Mouse (Mus musculus): ENCODE measurements around the gene Hnrnpl.

The Hnrnpl gene

DNA sequence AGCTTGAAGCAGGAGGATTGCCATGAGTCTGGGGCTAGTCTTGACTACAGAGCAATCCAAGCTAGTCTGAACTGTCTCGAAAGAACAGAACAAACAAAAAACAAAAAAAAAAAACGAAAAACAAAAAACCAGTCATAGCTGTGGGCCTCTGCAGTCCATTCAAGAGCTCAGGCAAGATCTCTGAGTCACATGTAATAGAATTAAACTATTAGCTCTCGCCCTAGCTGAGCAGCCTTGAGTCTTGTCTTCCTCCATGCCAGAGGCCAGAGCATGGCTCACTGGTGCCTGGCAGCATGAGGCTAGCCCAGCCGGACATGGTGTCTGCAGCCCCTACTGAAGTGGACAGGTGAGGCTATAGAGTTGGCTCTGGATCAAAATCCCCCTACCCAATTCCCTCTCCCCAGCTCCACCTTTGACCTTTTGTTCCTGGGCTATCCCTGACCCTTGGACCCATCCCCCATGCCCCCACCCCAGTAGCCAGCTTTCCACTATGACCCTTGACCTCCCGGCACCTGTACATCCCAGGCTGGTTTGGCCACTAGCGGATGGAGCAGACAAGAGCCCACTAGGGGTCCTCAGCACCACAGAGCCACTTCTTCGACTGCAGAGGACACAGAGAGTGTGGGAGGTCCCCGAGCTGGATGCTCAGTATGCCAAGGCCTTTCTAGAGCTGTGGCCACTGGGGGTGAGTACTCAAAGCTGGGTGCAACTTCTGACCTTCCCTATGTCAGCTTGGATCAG lies 18.1 kb upstream of the Hnrnpl start:
- DNase-seq (ENCODE audit: low spot score in 2 of 2): no peak

GRCm38 (mm10) chr7:28791706-28792105 lies 16.6 kb upstream of the Hnrnpl start:
- DNase-seq (ENCODE audit: low spot score in 2 of 2): no peak

DNA sequence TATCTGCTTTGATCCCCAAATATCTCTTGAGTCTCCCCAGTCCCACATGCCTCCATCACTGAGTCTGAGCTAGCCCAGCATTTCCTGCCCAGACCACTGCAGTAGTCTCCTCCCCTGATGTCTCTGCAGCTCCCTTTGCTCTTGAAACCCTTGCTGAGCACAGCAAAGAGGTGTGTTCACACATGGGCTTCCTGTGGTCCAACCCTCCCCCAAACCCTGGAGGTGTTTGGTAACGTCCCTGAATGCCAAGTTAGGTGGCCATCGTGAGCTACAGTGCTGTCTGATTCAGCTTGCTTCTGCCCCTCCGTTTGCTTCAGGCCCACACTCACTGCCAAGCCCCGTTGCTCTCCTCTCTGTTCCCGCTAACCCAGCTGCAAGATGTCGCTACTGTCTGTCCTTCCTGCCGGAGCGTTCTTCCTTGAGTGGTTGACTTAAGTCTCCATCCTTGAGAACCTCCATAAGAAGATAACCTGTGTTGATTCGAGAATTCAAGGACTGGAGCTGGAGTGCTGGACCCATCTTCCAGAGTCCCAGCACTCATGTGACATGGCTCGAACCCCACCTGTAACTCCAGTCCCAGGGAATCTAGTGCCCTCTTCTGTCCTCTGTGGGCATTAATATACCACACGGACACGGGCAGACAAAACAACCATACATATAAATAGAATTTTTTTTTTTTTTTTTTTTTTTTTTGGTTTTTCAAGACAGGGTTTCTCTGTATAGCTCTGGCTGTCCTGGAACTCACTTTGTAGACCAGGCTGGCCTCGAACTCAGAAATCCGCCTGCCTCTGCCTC lies 15.8 kb upstream of the Hnrnpl start:
- DNase-seq (ENCODE audit: low spot score in 2 of 2): no peak

- DNase-seq (ENCODE audit: low spot score in 2 of 2): no peak
Measured at GRCm38 (mm10) chr7:28793834-28794233, 14.5 kb upstream of the Hnrnpl start.

- no peak for DNase-seq (ENCODE audit: low spot score in 2 of 2)
Measured at GRCm38 (mm10) chr7:28794496-28794895, 13.8 kb upstream of the Hnrnpl start.

DNA sequence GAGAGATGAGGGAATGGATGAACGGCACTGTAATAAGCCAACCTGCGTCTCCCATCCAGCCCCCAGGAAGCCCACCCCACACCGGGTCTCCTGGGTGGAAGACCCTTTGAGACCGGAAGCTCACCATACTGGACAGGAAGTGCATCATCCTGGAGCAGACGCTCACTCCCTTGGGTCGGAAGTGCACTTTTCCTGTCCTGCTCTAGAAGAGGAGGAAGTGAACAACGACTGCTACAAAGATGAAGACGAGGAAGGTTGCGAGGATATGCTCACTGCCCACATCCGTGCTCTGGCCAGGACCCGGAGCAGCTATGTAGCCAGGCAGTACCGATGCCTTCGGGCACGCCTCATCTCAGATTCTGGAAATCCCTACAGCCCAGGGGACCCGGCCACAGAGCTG lies 12.5 kb upstream of the Hnrnpl start:
- no peak for DNase-seq (ENCODE audit: low spot score in 2 of 2)

DNA sequence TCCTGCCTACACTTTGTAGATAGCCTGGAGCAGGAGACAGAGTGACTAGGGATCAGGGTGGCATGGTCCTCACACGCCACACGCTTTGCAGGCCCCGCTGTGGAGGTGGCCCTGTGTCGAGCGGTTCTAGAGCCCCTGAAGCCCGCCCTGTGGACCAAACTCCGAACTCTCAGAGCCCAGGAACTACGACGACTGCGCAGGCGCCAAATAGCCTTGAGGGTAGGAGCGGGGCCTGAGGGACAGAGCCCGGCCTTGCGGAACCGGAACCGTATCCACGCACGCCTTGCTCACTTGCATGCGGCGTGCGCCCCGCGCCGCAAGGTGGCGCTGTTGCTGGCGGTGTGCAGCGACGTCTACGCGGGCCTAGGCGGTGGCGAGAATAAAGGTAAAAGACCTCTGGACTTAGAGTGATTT lies 11.8 kb upstream of the Hnrnpl start:
- DNase-seq (ENCODE audit: low spot score in 2 of 2): peak in 1 of 2 experiments; percentile 73

DNA sequence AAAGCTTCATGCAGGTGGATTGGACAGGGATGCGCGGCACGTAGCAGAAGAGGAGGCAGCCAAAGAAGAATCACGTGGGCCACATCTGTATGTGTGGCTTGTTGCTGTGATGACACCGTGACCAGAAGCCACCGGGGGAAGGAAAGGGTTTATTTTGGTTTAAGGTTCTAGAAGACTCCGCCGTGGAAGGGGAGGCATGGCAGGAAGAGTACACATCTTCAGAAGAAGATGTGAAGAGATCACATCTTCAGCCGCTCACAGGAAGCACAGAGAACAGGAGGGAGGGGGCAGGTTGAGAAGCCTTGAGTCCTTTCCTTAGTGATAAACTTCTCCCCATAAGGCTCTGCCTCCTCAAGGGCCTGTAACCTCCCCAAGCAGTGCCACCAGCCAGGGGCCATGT lies 8.3 kb upstream of the Hnrnpl start:
- no peak for DNase-seq (ENCODE audit: low spot score in 2 of 2)

- DNase-seq (ENCODE audit: low spot score in 2 of 2): no peak
Measured at GRCm38 (mm10) chr7:28801451-28801850, 6.9 kb upstream of the Hnrnpl start.

GRCm38 (mm10) chr7:28801901-28802670 lies 6.3 kb upstream of the Hnrnpl start:
- no peak for DNase-seq (ENCODE audit: low spot score in 2 of 2)

DNA sequence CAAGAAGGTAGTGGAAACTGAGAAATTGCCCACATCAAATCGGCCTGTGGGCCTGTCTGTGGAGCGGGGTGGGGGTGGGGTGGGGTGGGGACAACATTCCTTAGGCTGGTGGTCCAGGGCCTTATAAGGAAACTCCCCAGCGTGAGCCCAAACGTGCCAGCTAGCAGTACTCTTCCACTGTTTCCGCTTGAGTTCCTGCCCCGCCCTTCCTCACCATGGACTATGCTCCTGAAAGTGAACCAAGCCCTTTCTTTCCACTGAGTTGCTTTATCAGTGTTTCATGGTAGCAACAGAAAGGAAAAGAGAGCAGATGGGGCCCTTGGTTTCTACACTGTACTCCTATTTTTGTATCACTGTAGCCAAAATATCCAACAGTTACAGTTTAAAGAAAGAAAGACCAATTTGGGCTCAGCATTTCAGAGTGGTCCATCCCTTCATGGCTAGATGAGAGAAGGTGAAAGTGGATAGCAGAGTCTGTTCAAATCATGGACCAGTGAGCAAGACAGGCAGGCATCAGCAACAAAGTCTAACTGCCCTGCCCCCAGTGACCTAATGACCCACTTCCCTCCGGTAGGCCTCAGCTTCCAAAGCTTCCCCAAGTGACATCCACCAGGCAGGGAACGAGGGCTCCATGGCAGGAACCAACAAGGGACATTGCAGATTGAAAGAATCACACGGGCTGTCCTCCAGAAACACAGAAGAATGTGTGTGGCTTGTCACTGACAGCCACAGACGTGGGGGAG lies 5.3 kb upstream of the Hnrnpl start:
- no peak for DNase-seq (ENCODE audit: low spot score in 2 of 2)

GRCm38 (mm10) chr7:28803756-28804155 lies 4.6 kb upstream of the Hnrnpl start:
- DNase-seq (ENCODE audit: low spot score in 2 of 2): no peak

GRCm38 (mm10) chr7:28806869-28807268 lies 1.5 kb upstream of the Hnrnpl start:
- DNase-seq (ENCODE audit: low spot score in 2 of 2): no peak

DNA sequence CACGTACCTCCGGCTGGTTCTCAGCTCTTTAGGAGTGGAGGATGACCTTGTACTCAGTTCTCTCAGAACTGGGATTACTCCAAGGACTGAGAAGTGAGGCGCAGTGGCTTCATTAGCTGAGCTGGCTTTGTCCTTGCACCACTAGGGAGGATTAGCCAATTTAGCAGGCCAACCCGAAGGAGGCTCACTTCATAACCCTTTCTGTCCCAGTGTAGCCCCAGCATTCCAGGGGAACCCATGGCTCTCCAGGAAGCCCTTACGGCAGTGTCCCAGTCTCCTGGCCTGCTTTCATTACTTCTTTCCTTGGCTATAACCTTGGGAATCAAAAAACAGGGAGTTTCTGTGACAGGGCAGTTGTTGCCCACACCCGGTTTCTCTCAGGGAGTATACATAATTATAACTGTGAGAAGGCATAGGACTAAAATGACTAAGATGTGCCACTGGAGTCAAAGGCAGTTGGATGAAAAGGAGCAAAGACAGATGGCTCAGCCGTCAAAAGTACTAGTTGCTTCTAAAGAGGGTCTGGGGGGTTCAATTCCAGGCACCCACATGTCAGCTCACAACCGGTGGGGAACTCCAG lies 610 bp upstream of the Hnrnpl start:
- DNase-seq (ENCODE audit: low spot score in 2 of 2): no peak

- peak; percentile 92 to 95 for DNase-seq (ENCODE audit: low spot score in 2 of 2)
Measured at GRCm38 (mm10) chr7:28808957-28809393, 634 bp downstream of the Hnrnpl start.

DNA sequence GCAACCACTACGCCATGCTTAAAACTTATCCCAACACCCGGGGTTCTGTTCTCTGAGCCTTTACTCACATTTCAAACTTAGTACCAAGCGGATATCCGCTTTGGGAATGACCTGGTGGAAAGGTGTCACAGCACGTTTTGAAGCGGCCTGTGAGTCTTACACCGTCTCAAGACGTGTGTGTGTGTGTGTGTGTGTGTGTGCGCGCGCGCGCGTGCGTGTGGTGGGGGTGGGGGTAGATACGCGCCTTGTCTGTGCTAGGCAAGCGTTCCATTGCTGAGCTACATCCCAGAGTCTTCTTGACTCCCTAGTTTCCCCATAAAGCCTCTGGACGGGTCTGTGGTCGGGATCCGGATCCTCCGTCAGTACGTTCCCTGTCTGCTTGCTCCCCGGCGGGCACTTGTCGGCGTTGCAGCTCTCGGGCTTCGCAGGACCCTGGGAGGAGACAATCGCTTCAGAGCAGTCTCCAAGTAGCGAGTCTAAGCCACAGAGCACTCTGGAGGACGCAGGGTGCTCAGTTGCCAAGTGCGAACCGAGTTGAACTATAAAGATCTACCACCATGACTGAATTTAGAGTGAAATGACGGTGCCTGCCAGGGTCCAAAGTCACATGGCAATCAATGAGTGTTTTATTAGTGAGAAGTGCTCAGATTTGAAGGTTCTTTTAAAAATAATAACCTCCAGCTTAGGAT lies 1.2 kb downstream of the Hnrnpl start:
- no peak for DNase-seq (ENCODE audit: low spot score in 2 of 2)

GRCm38 (mm10) chr7:28810107-28811066 lies 2.0 kb downstream of the Hnrnpl start:
- peak; percentile 96 to 99 for DNase-seq (ENCODE audit: low spot score in 2 of 2)

DNA sequence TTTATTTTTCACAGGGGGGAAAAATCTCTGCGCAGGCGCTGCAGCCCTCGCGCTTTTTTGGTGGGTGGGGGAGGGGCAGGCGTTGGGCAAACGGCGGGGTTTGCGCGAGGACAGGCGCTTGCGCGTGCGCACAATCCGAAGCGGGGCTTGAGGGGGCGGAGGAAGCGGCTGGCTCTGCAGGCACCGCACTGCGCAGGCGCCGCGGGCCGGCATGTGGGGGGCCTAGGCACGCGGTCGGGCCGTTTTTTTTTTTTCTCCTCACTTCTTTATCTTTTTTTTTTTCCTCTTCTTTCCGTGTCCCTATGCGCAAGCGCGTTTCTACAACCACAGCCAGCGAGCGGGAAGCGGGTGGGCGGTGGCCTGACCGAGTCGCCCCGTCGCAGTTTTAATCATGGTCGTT lies 2.9 kb downstream of the Hnrnpl start:
- peak; percentile 87 to 92 for DNase-seq (ENCODE audit: low spot score in 2 of 2)

- no peak for DNase-seq (ENCODE audit: low spot score in 2 of 2)
Measured at GRCm38 (mm10) chr7:28811640-28812275, 3.4 kb downstream of the Hnrnpl start.

Measured in frontal cortex, postnatal 10 days (tissue).